Mouse (Mus musculus): ENCODE measurements around the gene Babam1. TPM values are rescaled to one million over a fixed set of nuclear protein-coding genes. Genes with fewer than 3 reads are reported as not detected.
"Not testable (repeated sequence)": the region's sequence is repeated elsewhere in the genome, so short reads cannot be mapped to it uniquely, and the experiment has no call there.

The Babam1 gene
- polyA plus RNA-seq, 1 experiment from 2014 or later: 77.4 TPM

DNA sequence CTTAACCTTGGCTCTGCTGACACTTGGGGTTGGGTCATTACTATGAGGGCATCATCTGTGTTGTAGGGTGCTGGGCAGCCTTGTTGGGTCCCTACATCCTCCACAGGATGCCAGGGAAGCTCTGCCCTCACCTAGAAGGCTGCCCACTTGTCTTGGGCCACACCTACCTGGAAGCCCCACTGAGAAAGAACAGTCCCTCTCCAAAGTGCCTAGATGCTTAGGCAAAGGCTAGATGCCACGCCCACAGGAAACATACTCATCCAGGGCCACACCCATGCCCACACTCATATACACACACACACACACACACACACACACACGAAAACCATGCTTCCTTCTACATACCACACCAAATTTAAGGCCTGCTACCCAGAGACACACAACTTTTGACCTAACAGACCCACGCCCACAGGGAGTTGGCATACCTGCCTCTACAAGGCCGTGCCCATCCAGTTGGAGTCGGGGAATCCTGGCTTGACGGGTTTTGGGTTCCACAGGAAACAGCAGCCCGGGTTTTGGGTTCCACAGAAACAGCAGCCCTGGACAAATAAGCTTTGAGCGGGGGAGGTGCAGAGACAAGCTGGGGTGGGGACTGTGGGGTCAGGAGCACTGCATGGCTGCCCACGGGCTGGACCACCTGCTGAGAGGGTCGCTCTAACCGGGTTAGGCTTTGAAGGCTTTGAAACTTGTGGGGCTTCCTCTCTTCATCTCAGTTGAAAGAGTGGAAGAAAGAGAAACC is 15.0 kb downstream of the Babam1 start:
- Histone ChIP-seq H3K27ac (ENCODE audit: low read length) (no peak overlapping the region), H3K9ac (ENCODE audit: low read length) (no peak overlapping the region), H3K36me3 (ENCODE audit: control insufficient read depth, insufficient read depth, low read length) (peaks cover 24% of the 10 kb centered on the region; the same call in 1 of the 2 replicates), H3K9me3 (replicated peaks; ENCODE audit: control insufficient read depth, low read length) (no peaks in the 10 kb centered on the region), H3K27me3 (ENCODE audit: control insufficient read depth, insufficient read depth, low read length) (no peaks in the 10 kb centered on the region), H3K4me1 (ENCODE audit: control insufficient read depth, insufficient read depth, low read length) (peaks cover 4% of the 10 kb centered on the region), H3K4me3 (replicated peaks; ENCODE audit: low read length) (no peak overlapping the region), H3K4me2 (ENCODE audit: low read depth, low read length) (no peak overlapping the region)
- no peak for ATAC-seq (ENCODE audit: insufficient read depth, low FRiP score)
- 42% methylated on average over 11 of the region's 11 CpGs for whole genome bisulfite sequencing

- Histone ChIP-seq H3K36me3 (ENCODE audit: control insufficient read depth, insufficient read depth, low read length) (no peaks in the 10 kb centered on the region), H3K9me3 (replicated peaks; ENCODE audit: control insufficient read depth, low read length) (no peaks in the 10 kb centered on the region), H3K9ac (ENCODE audit: low read length) (no peak overlapping the region), H3K4me1 (ENCODE audit: control insufficient read depth, insufficient read depth, low read length) (no peaks in the 10 kb centered on the region), H3K4me2 (ENCODE audit: low read depth, low read length) (no peak overlapping the region), H3K27me3 (ENCODE audit: control insufficient read depth, insufficient read depth, low read length) (no peaks in the 10 kb centered on the region), H3K4me3 (replicated peaks; ENCODE audit: low read length) (no peak overlapping the region), H3K27ac (ENCODE audit: low read length) (no peak overlapping the region)
- no peak for ATAC-seq (ENCODE audit: insufficient read depth, low FRiP score)
Measured at GRCm38 (mm10) chr8:71422121-71422520, 25.5 kb downstream of the Babam1 start.

- H3K4me1 ChIP-seq (ENCODE audit: control insufficient read depth, insufficient read depth, low read length); H3K27me3 ChIP-seq (ENCODE audit: control insufficient read depth, insufficient read depth, low read length); H3K27ac ChIP-seq (ENCODE audit: low read length); H3K9ac ChIP-seq (ENCODE audit: low read length); ATAC-seq (ENCODE audit: insufficient read depth, low FRiP score); H3K4me3 ChIP-seq (replicated peaks; ENCODE audit: low read length); H3K4me2 ChIP-seq (ENCODE audit: low read depth, low read length); H3K36me3 ChIP-seq (ENCODE audit: control insufficient read depth, insufficient read depth, low read length); H3K9me3 ChIP-seq (replicated peaks; ENCODE audit: control insufficient read depth, low read length): not testable (repeated sequence)
- 70% methylated on average over 1 of the region's 1 CpGs for WGBS
Measured at GRCm38 (mm10) chr8:71432935-71433334, 36.3 kb downstream of the Babam1 start.

- H3K4me3 ChIP-seq (replicated peaks; ENCODE audit: low read length): no peak overlapping the region
- no peak for ATAC-seq (ENCODE audit: insufficient read depth, low FRiP score)
- H3K4me2 ChIP-seq (ENCODE audit: low read depth, low read length): no peak overlapping the region
- no peaks in the 10 kb centered on the region for H3K36me3 ChIP-seq (ENCODE audit: control insufficient read depth, insufficient read depth, low read length)
- no peak overlapping the region for H3K9ac ChIP-seq (ENCODE audit: low read length)
- H3K4me1 ChIP-seq (ENCODE audit: control insufficient read depth, insufficient read depth, low read length): no peaks in the 10 kb centered on the region
- H3K27me3 ChIP-seq (ENCODE audit: control insufficient read depth, insufficient read depth, low read length): no peaks in the 10 kb centered on the region
- 50% methylated on average over 3 of the region's 3 CpGs for WGBS
- no peak overlapping the region for H3K27ac ChIP-seq (ENCODE audit: low read length)
- H3K9me3 ChIP-seq (replicated peaks; ENCODE audit: control insufficient read depth, low read length): no peaks in the 10 kb centered on the region; the same call in 1 of the 2 replicates
Measured at GRCm38 (mm10) chr8:71437041-71437440, 40.4 kb downstream of the Babam1 start.

GRCm38 (mm10) chr8:71441404-71441803 is 44.7 kb downstream of the Babam1 start:
- Histone ChIP-seq H3K9ac (ENCODE audit: low read length) (no peak overlapping the region), H3K4me2 (ENCODE audit: low read depth, low read length) (no peak overlapping the region), H3K27me3 (ENCODE audit: control insufficient read depth, insufficient read depth, low read length) (no peaks in the 10 kb centered on the region; the same call in 1 of the 2 replicates), H3K36me3 (ENCODE audit: control insufficient read depth, insufficient read depth, low read length) (no peaks in the 10 kb centered on the region), H3K4me1 (ENCODE audit: control insufficient read depth, insufficient read depth, low read length) (no peaks in the 10 kb centered on the region), H3K4me3 (replicated peaks; ENCODE audit: low read length) (no peak overlapping the region), H3K27ac (ENCODE audit: low read length) (no peak overlapping the region), H3K9me3 (replicated peaks; ENCODE audit: control insufficient read depth, low read length) (no peaks in the 10 kb centered on the region)
- ATAC-seq (ENCODE audit: insufficient read depth, low FRiP score): no peak
- 2% methylated on average over 7 of the region's 7 CpGs for WGBS

DNA sequence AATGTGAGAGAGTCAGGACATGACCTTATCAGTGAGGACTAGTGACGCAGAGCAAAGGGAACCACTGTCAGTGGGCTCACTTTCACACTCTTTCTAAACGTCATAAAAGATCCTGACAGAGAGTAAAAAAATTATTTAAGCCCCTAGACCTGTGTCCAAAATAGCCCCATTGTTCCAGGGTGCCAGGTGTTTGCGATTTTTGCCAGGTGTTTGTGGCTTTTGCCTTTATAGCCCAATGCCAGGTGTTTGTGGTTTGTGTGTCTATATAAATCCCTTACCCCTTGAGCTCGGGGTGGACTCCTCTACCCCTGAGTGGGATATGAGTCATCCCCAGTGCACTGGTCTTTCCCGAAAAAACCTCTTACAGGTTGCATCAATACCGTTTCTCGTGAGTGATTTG is 48.4 kb downstream of the Babam1 start:
- Histone ChIP-seq H3K4me2 (ENCODE audit: low read depth, low read length) (no peak overlapping the region), H3K36me3 (ENCODE audit: control insufficient read depth, insufficient read depth, low read length) (no peaks in the 10 kb centered on the region), H3K4me1 (ENCODE audit: control insufficient read depth, insufficient read depth, low read length) (no peaks in the 10 kb centered on the region), H3K27me3 (ENCODE audit: control insufficient read depth, insufficient read depth, low read length) (no peaks in the 10 kb centered on the region; the same call in 1 of the 2 replicates), H3K9me3 (replicated peaks; ENCODE audit: control insufficient read depth, low read length) (no peaks in the 10 kb centered on the region), H3K4me3 (replicated peaks; ENCODE audit: low read length) (no peak overlapping the region), H3K27ac (ENCODE audit: low read length) (no peak overlapping the region), H3K9ac (ENCODE audit: low read length) (no peak overlapping the region)
- ATAC-seq (ENCODE audit: insufficient read depth, low FRiP score): no peak
- WGBS: 80% methylated on average over 7 of the region's 7 CpGs

- ATAC-seq (ENCODE audit: insufficient read depth, low FRiP score): no peak
- H3K9me3 ChIP-seq (replicated peaks; ENCODE audit: control insufficient read depth, low read length): no peaks in the 10 kb centered on the region
- H3K4me2 ChIP-seq (ENCODE audit: low read depth, low read length): no peak overlapping the region
- no peaks in the 10 kb centered on the region for H3K27me3 ChIP-seq (ENCODE audit: control insufficient read depth, insufficient read depth, low read length)
- no peak overlapping the region for H3K9ac ChIP-seq (ENCODE audit: low read length)
- H3K36me3 ChIP-seq (ENCODE audit: control insufficient read depth, insufficient read depth, low read length): no peaks in the 10 kb centered on the region
- no peaks in the 10 kb centered on the region for H3K4me1 ChIP-seq (ENCODE audit: control insufficient read depth, insufficient read depth, low read length)
- no peak overlapping the region for H3K4me3 ChIP-seq (replicated peaks; ENCODE audit: low read length)
- WGBS: 66% methylated on average over 4 of the region's 4 CpGs
- H3K27ac ChIP-seq (ENCODE audit: low read length): no peak overlapping the region
Measured at GRCm38 (mm10) chr8:71451337-71451736, 54.7 kb downstream of the Babam1 start.

- H3K9me3 ChIP-seq (replicated peaks; ENCODE audit: control insufficient read depth, low read length): no peaks in the 10 kb centered on the region
- H3K4me2 ChIP-seq (ENCODE audit: low read depth, low read length): no peak overlapping the region
- H3K4me3 ChIP-seq (replicated peaks; ENCODE audit: low read length): no peak overlapping the region
- ATAC-seq (ENCODE audit: insufficient read depth, low FRiP score): no peak
- H3K27me3 ChIP-seq (ENCODE audit: control insufficient read depth, insufficient read depth, low read length): no peaks in the 10 kb centered on the region
- H3K4me1 ChIP-seq (ENCODE audit: control insufficient read depth, insufficient read depth, low read length): no peaks in the 10 kb centered on the region
- no peak overlapping the region for H3K9ac ChIP-seq (ENCODE audit: low read length)
- H3K36me3 ChIP-seq (ENCODE audit: control insufficient read depth, insufficient read depth, low read length): no peaks in the 10 kb centered on the region
- WGBS: 40% methylated on average over 11 of the region's 11 CpGs
- no peak overlapping the region for H3K27ac ChIP-seq (ENCODE audit: low read length)
Measured at GRCm38 (mm10) chr8:71451777-71452176, 55.1 kb downstream of the Babam1 start.

GRCm38 (mm10) chr8:71452669-71453068 is 56.0 kb downstream of the Babam1 start:
- WGBS: 59% methylated on average over 2 of the region's 2 CpGs
- H3K9me3 ChIP-seq (replicated peaks; ENCODE audit: control insufficient read depth, low read length): no peaks in the 10 kb centered on the region
- H3K36me3 ChIP-seq (ENCODE audit: control insufficient read depth, insufficient read depth, low read length): no peaks in the 10 kb centered on the region
- H3K27me3 ChIP-seq (ENCODE audit: control insufficient read depth, insufficient read depth, low read length): no peaks in the 10 kb centered on the region
- H3K4me3 ChIP-seq (replicated peaks; ENCODE audit: low read length): no peak overlapping the region
- H3K4me2 ChIP-seq (ENCODE audit: low read depth, low read length): no peak overlapping the region
- H3K9ac ChIP-seq (ENCODE audit: low read length): no peak overlapping the region
- ATAC-seq (ENCODE audit: insufficient read depth, low FRiP score): no peak
- no peak overlapping the region for H3K27ac ChIP-seq (ENCODE audit: low read length)
- H3K4me1 ChIP-seq (ENCODE audit: control insufficient read depth, insufficient read depth, low read length): peaks cover 3% of the 10 kb centered on the region; the same call in 1 of the 2 replicates

All from stomach, embryonic 16.5 days (tissue).